Mouse (Mus musculus) liver, embryonic 12.5 days (tissue): ENCODE results near the gene Dmap1. TPM values are rescaled to one million over a fixed set of nuclear protein-coding genes. Genes with fewer than 3 reads are reported as not detected.

ENCODE experiments used
- ATAC-seq: fragments of 200-750 bp; cut with Nextera tagmentation; 2 replicates; pipeline ENCODE4 v1.8.0; 2017; ENCODE audit warnings: moderate number of reproducible peaks, mild to moderate bottlenecking, moderate library complexity
- H3K27ac ChIP-seq: fragments of 300-500 bp; sonication (generic); 2 replicates; pipeline ENCODE4 v1.5.1; 2016; ENCODE audit warnings: mild to moderate bottlenecking
- H3K27me3 ChIP-seq: fragments of 300-500 bp; sonication (generic); replicated peaks from 2 replicates; pipeline ENCODE4 v1.6.1; 2016; ENCODE audit warnings: mild to moderate bottlenecking, moderate library complexity
- H3K36me3 ChIP-seq: fragments of 300-500 bp; sonication (generic); 2 replicates; pipeline ENCODE4 v1.6.1; 2016; ENCODE audit warnings: mild to moderate bottlenecking, moderate library complexity
- H3K4me1 ChIP-seq: fragments of 300-500 bp; sonication (generic); 2 replicates; pipeline ENCODE4 v1.6.1; 2016
- H3K4me2 ChIP-seq: fragments of 300-500 bp; sonication (generic); 2 replicates; pipeline ENCODE4 v1.6.1; 2016; ENCODE audit warnings: mild to moderate bottlenecking, moderate library complexity
- H3K4me3 ChIP-seq: fragments of 300-500 bp; sonication (generic); 2 replicates; pipeline ENCODE4 v1.5.1; 2016; ENCODE audit warnings: mild to moderate bottlenecking, moderate library complexity
- H3K9ac ChIP-seq: fragments of 300-500 bp; sonication (generic); 2 replicates; pipeline ENCODE4 v1.6.1; 2016; ENCODE audit warnings: mild to moderate bottlenecking, moderate library complexity
- H3K9me3 ChIP-seq: fragments of 300-500 bp; sonication (generic); replicated peaks from 2 replicates; pipeline ENCODE4 v1.6.1; 2016; ENCODE audit warnings: mild to moderate bottlenecking, moderate library complexity
- WGBS: fragments of 180-500 bp; shearing (Covaris S2); methylation state at CpG from one replicate; pipeline ENCODE4 v1.1.7; 2016; ENCODE audit not compliant: insufficient replicate concordance; 5-methylcytosine and 5-hydroxymethylcytosine counted together
- polyA plus RNA-seq: library from polyadenylated mRNA; unstranded; fragments of >200 nt; fragmentation: Nextera tagmentation; extraction: Ambion mirVana; gene quantifications from 2 replicates; pipeline ENCODE4 v1.2.1, GENCODE M21; 2016

The Dmap1 gene
- polyA plus RNA-seq, result 30.4 and 31.1 TPM in 2 replicates

GRCm38 (mm10) chr4:117681931-117682461, at the start of gene Dmap1:
Dmap1 (minus strand) TSS chr4:117682273.
- Histone ChIP-seq H3K27ac (peak within 1 kb of the TSS; percentile 76), H3K4me3 (peak within 1 kb of the TSS; percentile 88), H3K9ac (peak within 1 kb of the TSS; percentile 85), H3K4me1 (peaks cover 21% of the 10 kb centered on the region), H3K27me3 (peaks cover 6% of the 10 kb centered on the region; the same call in 1 of the 2 replicates), H3K9me3 (no peaks in the 10 kb centered on the region), H3K4me2 (peak within 1 kb of the TSS; percentile 88), H3K36me3 (peaks cover 39% of the 10 kb centered on the region)
- WGBS, result under 1% methylated on average over 33 of the region's 33 CpGs
- ATAC-seq, result peak; percentile 84

- WGBS, result 57% methylated on average over 1 of the region's 1 CpGs
- no peaks in the 10 kb centered on the region for H3K9me3 ChIP-seq
- H3K4me2 ChIP-seq, result no peak within 1 kb of the TSS
- ATAC-seq, result no peak
- no peak within 1 kb of the TSS for H3K9ac ChIP-seq
- H3K4me1 ChIP-seq, result no peaks in the 10 kb centered on the region
- no peak within 1 kb of the TSS for H3K4me3 ChIP-seq
- H3K36me3 ChIP-seq, result no peaks in the 10 kb centered on the region
- no peak within 1 kb of the TSS for H3K27ac ChIP-seq
- H3K27me3 ChIP-seq, result peaks cover 6% of the 10 kb centered on the region
Observed at GRCm38 (mm10) chr4:117724112-117724511, 42.0 kb upstream of the Dmap1 start, which contains the start of gene Gm12845. Gm12845 (plus strand) TSS chr4:117724412.

GRCm38 (mm10) chr4:117713303-117714098, 31.4 kb upstream of the Dmap1 start:
- H3K27me3 ChIP-seq, result no peaks in the 10 kb centered on the region
- no peak overlapping the region for H3K9ac ChIP-seq
- WGBS, result 50% methylated on average over 6 of the region's 6 CpGs
- H3K27ac ChIP-seq, result no peak overlapping the region
- H3K36me3 ChIP-seq, result no peaks in the 10 kb centered on the region
- no peaks in the 10 kb centered on the region for H3K9me3 ChIP-seq
- no peak overlapping the region for H3K4me2 ChIP-seq
- H3K4me3 ChIP-seq, result no peak overlapping the region
- H3K4me1 ChIP-seq, result no peaks in the 10 kb centered on the region
- no peak for ATAC-seq

- Histone ChIP-seq H3K4me3 (no peak overlapping the region), H3K4me2 (no peak overlapping the region), H3K36me3 (no peaks in the 10 kb centered on the region), H3K27me3 (no peaks in the 10 kb centered on the region), H3K27ac (no peak overlapping the region), H3K4me1 (no peaks in the 10 kb centered on the region), H3K9ac (no peak overlapping the region), H3K9me3 (no peaks in the 10 kb centered on the region)
- 55% methylated on average over 3 of the region's 3 CpGs for WGBS
- no peak for ATAC-seq
Observed at GRCm38 (mm10) chr4:117712314-117712713, 30.2 kb upstream of the Dmap1 start.

- 60% methylated on average over 3 of the region's 3 CpGs for WGBS
Observed at GRCm38 (mm10) chr4:117708780-117709550, 26.9 kb upstream of the Dmap1 start.

GRCm38 (mm10) chr4:117705361-117705760, 23.3 kb upstream of the Dmap1 start:
- Histone ChIP-seq H3K9me3 (no peaks in the 10 kb centered on the region), H3K27ac (no peak overlapping the region), H3K4me2 (no peak overlapping the region), H3K9ac (no peak overlapping the region), H3K4me1 (no peaks in the 10 kb centered on the region), H3K36me3 (no peaks in the 10 kb centered on the region), H3K4me3 (no peak overlapping the region), H3K27me3 (no peaks in the 10 kb centered on the region; the same call in 1 of the 2 replicates)
- WGBS, result 4% methylated on average over 7 of the region's 7 CpGs
- no peak for ATAC-seq

More at GRCm38 (mm10) chr4:117708780-117709550, 26.9 kb upstream of the Dmap1 start:
- Histone ChIP-seq H3K4me1 (no peaks in the 10 kb centered on the region), H3K4me3 (no peak overlapping the region), H3K27me3 (no peaks in the 10 kb centered on the region), H3K4me2 (no peak overlapping the region), H3K9ac (no peak overlapping the region), H3K9me3 (no peaks in the 10 kb centered on the region), H3K27ac (no peak overlapping the region), H3K36me3 (no peaks in the 10 kb centered on the region)
- no peak for ATAC-seq

- Histone ChIP-seq H3K9ac (no peak overlapping the region), H3K4me2 (no peak overlapping the region), H3K36me3 (no peaks in the 10 kb centered on the region), H3K4me3 (no peak overlapping the region), H3K4me1 (peaks cover 16% of the 10 kb centered on the region), H3K9me3 (no peaks in the 10 kb centered on the region), H3K27me3 (peaks cover 6% of the 10 kb centered on the region; the same call in 1 of the 2 replicates), H3K27ac (no peak overlapping the region)
- WGBS, result 72% methylated on average over 4 of the region's 4 CpGs
- ATAC-seq, result no peak
Observed at GRCm38 (mm10) chr4:117686354-117686753, 4.3 kb upstream of the Dmap1 start.

GRCm38 (mm10) chr4:117683048-117683768, 1.1 kb upstream of the Dmap1 start:
- Histone ChIP-seq H3K9me3 (no peaks in the 10 kb centered on the region), H3K9ac (no peak overlapping the region), H3K4me2 (peak overlapping the region; percentile 88), H3K36me3 (peaks cover 28% of the 10 kb centered on the region), H3K27ac (no peak overlapping the region), H3K4me3 (no peak overlapping the region), H3K27me3 (peaks cover 6% of the 10 kb centered on the region; the same call in 1 of the 2 replicates), H3K4me1 (peaks cover 21% of the 10 kb centered on the region)
- WGBS, result 65% methylated on average over 6 of the region's 6 CpGs
- ATAC-seq, result no peak

GRCm38 (mm10) chr4:117682463-117682862, 390 bp upstream of the Dmap1 start:
- Histone ChIP-seq H3K9me3 (no peaks in the 10 kb centered on the region), H3K27me3 (peaks cover 6% of the 10 kb centered on the region; the same call in 1 of the 2 replicates), H3K27ac (peak overlapping the region; percentile 76), H3K4me3 (peak overlapping the region; percentile 88), H3K4me2 (peak overlapping the region; percentile 88), H3K36me3 (peaks cover 34% of the 10 kb centered on the region), H3K9ac (peak overlapping the region; percentile 85), H3K4me1 (peaks cover 21% of the 10 kb centered on the region)
- ATAC-seq, result no peak

GRCm38 (mm10) chr4:117680963-117681362, 1.1 kb downstream of the Dmap1 start:
- no peak for ATAC-seq
- Histone ChIP-seq H3K4me2 (peak overlapping the region; percentile 88), H3K9ac (no peak overlapping the region), H3K9me3 (no peaks in the 10 kb centered on the region), H3K4me3 (peak overlapping the region; percentile 88), H3K27ac (peak overlapping the region; percentile 76; the same call in 1 of the 2 replicates), H3K4me1 (peaks cover 21% of the 10 kb centered on the region), H3K36me3 (peaks cover 49% of the 10 kb centered on the region), H3K27me3 (no peaks in the 10 kb centered on the region; the same call in 1 of the 2 replicates)
- 72% methylated on average over 6 of the region's 6 CpGs for WGBS

- no peak overlapping the region for H3K27ac ChIP-seq
- 0 out of 2 replicates have a peak, but pooled peaks have one; percentile 1 for ATAC-seq
- peaks cover 82% of the 10 kb centered on the region for H3K36me3 ChIP-seq
- H3K27me3 ChIP-seq, result no peaks in the 10 kb centered on the region
- peaks cover 8% of the 10 kb centered on the region for H3K4me1 ChIP-seq
- no peak overlapping the region for H3K4me2 ChIP-seq
- 23% methylated on average over 3 of the region's 3 CpGs for WGBS
- H3K9ac ChIP-seq, result no peak overlapping the region
- H3K9me3 ChIP-seq, result no peaks in the 10 kb centered on the region
- no peak overlapping the region for H3K4me3 ChIP-seq
Observed at GRCm38 (mm10) chr4:117676903-117677302, 5.2 kb downstream of the Dmap1 start.
